Mouse (Mus musculus) lung, postnatal 0 days (tissue): ENCODE measurements around the gene Mboat7.
"Not testable (repeated sequence)": the region's sequence is repeated elsewhere in the genome, so short reads cannot be mapped to it uniquely, and the experiment has no call there.

Source experiments
- CTCF ChIP-seq: IDR thresholded peaks from 2 replicates; pipeline ENCODE4 v1.5.1; 2016; ENCODE audit warnings: antibody characterized with exemption, mild to moderate bottlenecking
- EP300 ChIP-seq: IDR thresholded peaks from 2 replicates; pipeline ENCODE4 v1.6.1; 2016; ENCODE audit warnings: antibody characterized with exemption, mild to moderate bottlenecking, control low read depth

- TF ChIP-seq CTCF, EP300: not testable (repeated sequence)
Measured at GRCm38 (mm10) chr7:3708447-3708980, 15.2 kb upstream of the Mboat7 start.
